Mouse (Mus musculus) lung, embryonic 15.5 days (tissue): ENCODE data around the gene Numb. TPM values are rescaled to one million over a fixed set of nuclear protein-coding genes. Genes with fewer than 3 reads are reported as not detected.

Source experiments
- ATAC-seq: fragments of 200-750 bp; cut with Nextera tagmentation; 2 replicates; pipeline ENCODE4 v1.8.0; 2017; ENCODE audit warnings: moderate number of reproducible peaks, borderline replicate concordance; ENCODE audit not compliant: low FRiP score, low TSS enrichment; ENCODE audit errors: extremely low read depth
- H3K27ac ChIP-seq: fragments of 300-500 bp; sonication (generic); 2 replicates; pipeline ENCODE4 v1.5.1; 2015; ENCODE audit warnings: moderate library complexity, mild to moderate bottlenecking, inconsistent platforms
- H3K27me3 ChIP-seq: fragments of 300-500 bp; sonication (generic); 2 replicates; pipeline ENCODE4 v1.6.1; 2015; ENCODE audit warnings: inconsistent platforms
- H3K36me3 ChIP-seq: fragments of 300-500 bp; sonication (generic); 2 replicates; pipeline ENCODE4 v1.6.1; 2015; ENCODE audit warnings: inconsistent platforms
- H3K4me1 ChIP-seq: fragments of 300-500 bp; sonication (generic); 2 replicates; pipeline ENCODE4 v1.6.1; 2015; ENCODE audit warnings: inconsistent platforms
- H3K4me2 ChIP-seq: fragments of 300-500 bp; sonication (generic); 2 replicates; pipeline ENCODE4 v1.6.1; 2015; ENCODE audit warnings: inconsistent platforms, mild to moderate bottlenecking, moderate library complexity
- H3K4me3 ChIP-seq: fragments of 300-500 bp; sonication (generic); 2 replicates; pipeline ENCODE4 v1.5.1; 2015; ENCODE audit warnings: mild to moderate bottlenecking, inconsistent platforms
- H3K9ac ChIP-seq: fragments of 300-500 bp; sonication (generic); 2 replicates; pipeline ENCODE4 v1.6.1; 2015; ENCODE audit warnings: inconsistent platforms
- H3K9me3 ChIP-seq: fragments of 300-500 bp; sonication (generic); 2 replicates; pipeline ENCODE4 v1.6.1; 2016; ENCODE audit warnings: inconsistent platforms
- WGBS: fragments of 180-500 bp; shearing (Covaris S2); methylation state at CpG from one replicate; pipeline ENCODE4 v1.1.7; 2015; 5-methylcytosine and 5-hydroxymethylcytosine counted together
- polyA plus RNA-seq: library from polyadenylated mRNA; unstranded; fragments of >200 nt; fragmentation: Nextera tagmentation; extraction: Ambion mirVana; gene quantifications from 2 replicates; pipeline ENCODE4 v1.2.1, GENCODE M21; 2015

The Numb gene
- polyA plus RNA-seq: 36.8 and 40.9 TPM in 2 replicates

- Histone ChIP-seq H3K4me1 (peaks cover 40% of the 10 kb centered on the region), H3K36me3 (no peaks in the 10 kb centered on the region), H3K27me3 (no peaks in the 10 kb centered on the region), H3K9ac (peak within 1 kb of the TSS; percentile 85), H3K27ac (peak within 1 kb of the TSS; percentile 93), H3K4me3 (peak within 1 kb of the TSS; percentile 87), H3K4me2 (peak within 1 kb of the TSS; percentile 75), H3K9me3 (no peaks in the 10 kb centered on the region)
- ATAC-seq: peak; percentile 100
- WGBS: under 1% methylated on average over 61 of the region's 63 CpGs
Measured at GRCm38 (mm10) chr12:83921535-83922381, at the start of gene Numb. Gene Numb, minus strand, starts transcription at chr12:83921934.

- Histone ChIP-seq H3K4me2 (no peak overlapping the region), H3K9me3 (no peaks in the 10 kb centered on the region), H3K36me3 (no peaks in the 10 kb centered on the region), H3K4me3 (no peak overlapping the region), H3K9ac (no peak overlapping the region), H3K27me3 (no peaks in the 10 kb centered on the region), H3K4me1 (peaks cover 10% of the 10 kb centered on the region), H3K27ac (peak overlapping the region; percentile 71)
- 61% methylated on average over 7 of the region's 7 CpGs for WGBS
- ATAC-seq: peak; percentile 84; the same call in 1 of the 2 replicates
Measured at GRCm38 (mm10) chr12:83965235-83965634, 43.5 kb upstream of the Numb start.

- H3K4me2 ChIP-seq: no peak overlapping the region
- H3K9ac ChIP-seq: no peak overlapping the region
- ATAC-seq: no peak
- no peak overlapping the region for H3K27ac ChIP-seq
- peaks cover 5% of the 10 kb centered on the region for H3K4me1 ChIP-seq
- H3K36me3 ChIP-seq: 0 out of 2 replicates have a peak, but pooled peaks cover 6% of the 10 kb centered on the region
- H3K27me3 ChIP-seq: no peaks in the 10 kb centered on the region
- no peaks in the 10 kb centered on the region for H3K9me3 ChIP-seq
- 87% methylated on average over 9 of the region's 9 CpGs for WGBS
- H3K4me3 ChIP-seq: no peak overlapping the region
Measured at GRCm38 (mm10) chr12:83958278-83958677, 36.5 kb upstream of the Numb start.

GRCm38 (mm10) chr12:83951711-83952575 lies 30.2 kb upstream of the Numb start:
- Histone ChIP-seq H3K36me3 (0 out of 2 replicates have a peak, but pooled peaks cover 6% of the 10 kb centered on the region), H3K4me2 (peak overlapping the region; percentile 96), H3K27me3 (no peaks in the 10 kb centered on the region), H3K4me1 (peaks cover 31% of the 10 kb centered on the region), H3K9ac (peak overlapping the region; percentile 77), H3K9me3 (no peaks in the 10 kb centered on the region), H3K4me3 (peak overlapping the region; percentile 81), H3K27ac (no peak overlapping the region)
- WGBS: 40% methylated on average over 32 of the region's 32 CpGs
- no peak for ATAC-seq

- peak overlapping the region; percentile 96 for H3K4me2 ChIP-seq
Measured at GRCm38 (mm10) chr12:83950840-83951701, 29.3 kb upstream of the Numb start.

GRCm38 (mm10) chr12:83950493-83950839 lies 28.7 kb upstream of the Numb start, which contains the start of gene Riox1:
Gene Riox1, plus strand, starts transcription at chr12:83950608.
- peak within 1 kb of the TSS; percentile 81 for H3K4me3 ChIP-seq

More at GRCm38 (mm10) chr12:83950840-83951701, 29.3 kb upstream of the Numb start:
- Histone ChIP-seq H3K4me3 (peak overlapping the region; percentile 81), H3K9ac (peak overlapping the region; percentile 77), H3K36me3 (0 out of 2 replicates have a peak, but pooled peaks cover 6% of the 10 kb centered on the region), H3K9me3 (no peaks in the 10 kb centered on the region), H3K4me1 (peaks cover 31% of the 10 kb centered on the region), H3K27me3 (no peaks in the 10 kb centered on the region), H3K27ac (peak overlapping the region; percentile 80)
- under 1% methylated on average over 100 of the region's 116 CpGs for WGBS
- ATAC-seq: peak; percentile 51; the same call in 1 of the 2 replicates

GRCm38 (mm10) chr12:83949776-83950492 lies 28.2 kb upstream of the Numb start:
- Histone ChIP-seq H3K27ac (peak overlapping the region; percentile 80), H3K9me3 (no peaks in the 10 kb centered on the region), H3K9ac (peak overlapping the region; percentile 77), H3K36me3 (0 out of 2 replicates have a peak, but pooled peaks cover 3% of the 10 kb centered on the region), H3K27me3 (no peaks in the 10 kb centered on the region), H3K4me2 (peak overlapping the region; percentile 96), H3K4me3 (peak overlapping the region; percentile 81), H3K4me1 (peaks cover 31% of the 10 kb centered on the region)
- no peak for ATAC-seq
- 26% methylated on average over 11 of the region's 11 CpGs for WGBS

More at GRCm38 (mm10) chr12:83950493-83950839, 28.7 kb upstream of the Numb start, which contains the start of gene Riox1:
- H3K27me3 ChIP-seq: no peaks in the 10 kb centered on the region
- peak; percentile 93 for ATAC-seq
- peak within 1 kb of the TSS; percentile 77 for H3K9ac ChIP-seq
- peaks cover 31% of the 10 kb centered on the region for H3K4me1 ChIP-seq
- 0 out of 2 replicates have a peak, but pooled peaks cover 4% of the 10 kb centered on the region for H3K36me3 ChIP-seq
- peak within 1 kb of the TSS; percentile 80 for H3K27ac ChIP-seq
- peak within 1 kb of the TSS; percentile 96 for H3K4me2 ChIP-seq
- WGBS: under 1% methylated on average over 33 of the region's 37 CpGs
- H3K9me3 ChIP-seq: no peaks in the 10 kb centered on the region

- Histone ChIP-seq H3K27me3 (no peaks in the 10 kb centered on the region), H3K9me3 (no peaks in the 10 kb centered on the region), H3K4me2 (no peak overlapping the region), H3K4me1 (peaks cover 31% of the 10 kb centered on the region), H3K9ac (no peak overlapping the region), H3K27ac (no peak overlapping the region), H3K4me3 (no peak overlapping the region), H3K36me3 (0 out of 2 replicates have a peak, but pooled peaks cover 3% of the 10 kb centered on the region)
- 53% methylated on average over 4 of the region's 4 CpGs for WGBS
- ATAC-seq: no peak
Measured at GRCm38 (mm10) chr12:83949043-83949442, 27.3 kb upstream of the Numb start.

GRCm38 (mm10) chr12:83947260-83947811 lies 25.6 kb upstream of the Numb start:
- WGBS: 66% methylated on average over 8 of the region's 8 CpGs
- H3K27ac ChIP-seq: 0 out of 2 replicates have a peak overlapping the region, but pooled peaks have one; percentile 44

GRCm38 (mm10) chr12:83941938-83942337 lies 20.2 kb upstream of the Numb start:
- Histone ChIP-seq H3K4me3 (no peak overlapping the region), H3K4me2 (no peak overlapping the region), H3K9ac (no peak overlapping the region), H3K9me3 (no peaks in the 10 kb centered on the region), H3K27me3 (no peaks in the 10 kb centered on the region), H3K27ac (no peak overlapping the region), H3K36me3 (no peaks in the 10 kb centered on the region), H3K4me1 (no peaks in the 10 kb centered on the region)
- no peak for ATAC-seq
- 64% methylated on average over 3 of the region's 3 CpGs for WGBS

More at GRCm38 (mm10) chr12:83947260-83947811, 25.6 kb upstream of the Numb start:
- no peak overlapping the region for H3K9ac ChIP-seq
- ATAC-seq: no peak
- H3K4me1 ChIP-seq: peaks cover 16% of the 10 kb centered on the region
- H3K9me3 ChIP-seq: no peaks in the 10 kb centered on the region
- no peaks in the 10 kb centered on the region for H3K36me3 ChIP-seq
- no peaks in the 10 kb centered on the region for H3K27me3 ChIP-seq
- H3K4me2 ChIP-seq: no peak overlapping the region
- no peak overlapping the region for H3K4me3 ChIP-seq
